Mouse (Mus musculus): ENCODE measurements around the gene Aldh3a2.

Aldh3a2 gene

DNA sequence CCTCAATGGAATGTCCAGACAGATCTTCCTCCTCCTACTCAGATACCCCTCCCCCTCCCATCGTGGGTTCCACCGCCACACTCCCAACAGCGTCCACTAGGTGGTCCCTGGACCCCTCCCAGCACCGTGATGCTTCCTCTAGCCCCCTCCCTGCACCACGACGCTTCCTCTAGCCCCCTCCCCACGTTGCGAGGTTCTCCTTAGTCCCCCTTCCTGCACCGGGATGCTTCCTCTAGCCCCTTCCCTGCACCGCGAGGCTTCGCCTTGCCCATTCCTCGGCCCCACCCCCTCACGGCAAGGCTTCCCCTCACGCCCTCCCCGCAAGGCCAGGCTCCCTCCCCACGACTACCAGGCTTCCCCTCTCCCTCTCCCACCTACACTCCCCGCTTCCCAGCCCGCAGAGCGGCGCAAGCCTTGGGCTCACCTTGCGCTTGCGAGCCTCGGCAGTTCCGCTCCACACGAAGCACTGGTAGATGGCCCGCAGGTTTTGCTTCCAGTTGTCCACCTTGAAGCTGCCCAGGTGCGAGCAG lies 92.9 kb downstream of the Aldh3a2 start:
- DNase-seq (ENCODE audit: low read depth), result peak; percentile 80

DNA sequence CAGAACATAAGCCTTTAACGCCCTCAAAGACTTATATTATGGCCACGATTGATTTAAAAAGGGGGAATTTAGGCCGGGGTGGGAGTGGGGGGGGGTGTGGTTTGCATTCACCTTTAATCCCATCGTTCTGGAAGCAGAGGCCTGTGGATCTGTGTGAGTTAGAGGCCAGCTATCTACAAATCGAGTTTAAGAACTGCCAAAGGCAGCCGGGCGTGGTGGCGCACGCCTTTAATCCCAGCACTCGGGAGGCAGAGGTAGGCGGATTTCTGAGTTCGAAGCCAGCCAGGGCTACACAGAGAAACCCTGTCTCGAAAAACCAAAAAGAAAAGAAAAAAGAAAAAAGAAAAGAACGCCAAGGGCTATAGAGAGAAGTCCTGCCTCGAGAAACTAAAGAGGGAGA lies 93.8 kb downstream of the Aldh3a2 start:
- DNase-seq (ENCODE audit: low read depth), result peak; percentile 15

Measured in NIH3T3 (cell line).